Mouse (Mus musculus): ENCODE data around the gene Atf7ip.

- TF ChIP-seq CTCF (conservative IDR thresholded peaks at IDR 0.05 in 1 of 2, IDR thresholded peaks at IDR 0.05 in 1 of 2; ENCODE audit: low read depth in 2 of 2, low read length in 2 of 2) (no peak), JUND (conservative IDR thresholded peaks at IDR 0.05; ENCODE audit: low read depth, low read length) (no peak), TCF12 (IDR thresholded peaks at IDR 0.05; ENCODE audit: low read depth, low read length) (no peak), CHD2 (IDR thresholded peaks at IDR 0.05; ENCODE audit: low read length) (no peak), ZMIZ1 (IDR thresholded peaks at IDR 0.05; ENCODE audit: low read depth, low read length) (no peak), USF2 (conservative IDR thresholded peaks at IDR 0.05; ENCODE audit: low read depth, low read length) (no peak), POLR2A (IDR thresholded peaks at IDR 0.05; ENCODE audit: low read depth, low read length) (no peak), MYC (IDR thresholded peaks at IDR 0.05; ENCODE audit: low read depth, low read length) (no peak), EP300 (IDR thresholded peaks at IDR 0.05; ENCODE audit: low read length) (no peak), USF1 (IDR thresholded peaks at IDR 0.05; ENCODE audit: low read depth, low read length) (no peak), MAFK (IDR thresholded peaks at IDR 0.05; ENCODE audit: insufficient replicate concordance, low read length) (no peak), RAD21 (IDR thresholded peaks at IDR 0.05; ENCODE audit: low read depth, low read length) (no peak), NELFE (IDR thresholded peaks at IDR 0.05; ENCODE audit: low read depth, low read length) (no peak)
Measured at GRCm38 (mm10) chr6:136594541-136594940, 88.6 kb downstream of the Atf7ip start.
